20 mouse cellular contexts compared by ENCODE assay signal in genomic region chr13:34395010-34395409, GRCm38 (mm10).
"Had no signal": no experiment of that assay in that cellular context is flagged by ENCODE, and none has a peak within 500 bp of the region (broad histone marks: within the 10 kb centered on the region; RNA-seq: fewer than 3 reads in every experiment).

No protein-coding gene starts in this region.

- H3K4me1 ChIP-seq: midbrain, embryonic 12.5 days; midbrain, embryonic 15.5 days had no signal

- H3K27me3 ChIP-seq: liver, embryonic 12.5 days; liver, embryonic 15.5 days; midbrain, embryonic 12.5 days; midbrain, embryonic 15.5 days; neural tube, embryonic 12.5 days; neural tube, embryonic 15.5 days had no signal

- H3K9me3 ChIP-seq: limb, embryonic 13.5 days; liver, embryonic 12.5 days; liver, embryonic 15.5 days; midbrain, embryonic 12.5 days; midbrain, embryonic 15.5 days; neural tube, embryonic 12.5 days; neural tube, embryonic 15.5 days had no signal

- H3K9ac ChIP-seq: limb, embryonic 13.5 days; liver, embryonic 12.5 days; liver, embryonic 15.5 days; midbrain, embryonic 12.5 days; midbrain, embryonic 15.5 days; neural tube, embryonic 12.5 days; neural tube, embryonic 15.5 days had no signal

- DNase-seq: kidney, adult 18-20 months; layer of hippocampus, postnatal 36 days; liver; lung, adult 18-20 months; right cerebral cortex, adult 18-20 months; right cerebral cortex, postnatal 14 days; right cerebral cortex, postnatal 4 days; thymus, adult 2 months; thymus, postnatal 14 days; thymus, postnatal 4 days had no signal

- H3K4me2 ChIP-seq: limb, embryonic 13.5 days; liver, embryonic 12.5 days; liver, embryonic 15.5 days; midbrain, embryonic 12.5 days; midbrain, embryonic 15.5 days; neural tube, embryonic 12.5 days; neural tube, embryonic 15.5 days had no signal

- ATAC-seq: liver, embryonic 12.5 days; midbrain, embryonic 15.5 days had no signal

- H3K36me3 ChIP-seq: limb, embryonic 13.5 days; liver, embryonic 12.5 days; liver, embryonic 15.5 days; midbrain, embryonic 12.5 days; midbrain, embryonic 15.5 days; neural tube, embryonic 12.5 days; neural tube, embryonic 15.5 days had no signal

- H3K4me3 ChIP-seq: left cerebral cortex, adult 2 months; limb, embryonic 13.5 days; liver, embryonic 12.5 days; liver, embryonic 15.5 days; midbrain, embryonic 12.5 days; midbrain, embryonic 15.5 days; neural tube, embryonic 12.5 days; neural tube, embryonic 15.5 days had no signal

- H3K27ac ChIP-seq: left cerebral cortex, adult 2 months; limb, embryonic 13.5 days; liver, embryonic 12.5 days; liver, embryonic 15.5 days; macrophage; midbrain, embryonic 12.5 days; midbrain, embryonic 15.5 days; neural tube, embryonic 12.5 days; neural tube, embryonic 15.5 days; stomach, postnatal 0 days had no signal
